Mouse (Mus musculus) Patski (cell line): ENCODE measurements at regions not wholly inside any gene's neighbourhood (a gene's known extent, or its start where the extent isn't known, plus 50 kb on each side); places are given as distances from the start of the nearest gene placed in this dataset.

Experiments used
- ATAC-seq: fragments of 100-300 bp; one replicate; pipeline ENCODE4 v1.8.0; 2021
- CTCF ChIA-PET: fragments of 350-600 bp; sonication (Branson Sonifier 250); formaldehyde crosslinking; loops from one replicate; lab custom pipeline; 2022; ENCODE audit warnings: inconsistent platforms; lab: Charles Lee
- POLR2A ChIA-PET: fragments of 350-600 bp; sonication (Branson Sonifier 250); formaldehyde crosslinking; loops from one replicate; lab custom pipeline; 2022; ENCODE audit warnings: antibody characterized with exemption, inconsistent platforms; lab: Charles Lee
- DNase-seq: peaks from one replicate; pipeline ENCODE4 v3.0.0-alpha.2; 2011; ENCODE audit warnings: low read depth, low spot score
- H3K27me3 ChIP-seq: fragments of 371-371 bp; one replicate; pipeline ENCODE4 v1.5.1; 2021
- CTCF ChIP-seq: fragments of 100-300 bp; IDR thresholded peaks from one replicate; pipeline ENCODE4 v1.5.1; 2021
- in situ Hi-C: fragments of 300-500 bp; cut with MboI; formaldehyde crosslinking; loops from 3 replicates; pipeline ENCODE4 v1.11.1; 2018; ENCODE audit warnings: low pct_unique_long_range_greater_than_20kb, mixed read lengths

DNA sequence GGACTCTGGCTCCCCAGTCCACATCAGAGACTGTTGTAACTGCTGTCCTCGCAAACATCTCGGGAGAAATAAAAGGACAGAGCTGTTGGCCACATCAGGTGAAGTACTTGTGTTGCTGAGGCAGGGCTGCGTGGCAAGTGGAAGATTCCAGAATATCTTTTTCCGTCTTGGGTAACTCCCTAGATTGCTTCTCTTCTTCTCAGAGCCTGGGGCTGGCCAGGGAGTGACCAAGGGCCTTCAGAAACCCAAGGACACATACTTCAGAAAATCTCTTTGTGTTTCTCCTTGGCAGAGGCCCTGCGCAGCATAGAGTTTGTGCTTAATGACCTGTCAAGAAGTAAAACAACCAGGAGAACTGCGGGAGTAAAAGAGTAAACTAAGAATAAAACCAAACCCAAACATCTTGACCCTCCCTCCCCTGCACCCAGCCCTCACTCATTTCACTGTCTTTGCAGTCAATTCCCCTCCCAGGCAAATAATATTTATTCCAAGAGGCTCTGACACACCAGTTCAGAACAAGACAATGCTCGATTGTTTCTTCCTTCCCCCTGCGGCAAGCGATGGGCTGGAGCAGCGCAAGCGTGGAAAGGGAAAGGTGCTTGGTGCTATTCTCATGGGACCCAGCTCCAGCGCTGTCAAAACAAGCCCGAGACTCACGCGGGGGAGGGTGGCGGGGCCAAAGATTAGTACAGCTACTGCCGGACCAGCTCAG lies 223.6 kb upstream of the Tmem45b start:
- ATAC-seq (no peak), DNase-seq (no peak)
- POLR2A ChIA-PET = no interaction called here
- no peaks in the 10 kb centered on the region for H3K27me3 ChIP-seq
- CTCF ChIA-PET = interaction anchor here (0.9 kb wide), 1 partner anchor 76 kb away, joined by 4 read pairs; no protein-coding TSS in a partner anchor
- in situ Hi-C loops = no loop called here
- no peak for TF ChIP-seq CTCF

GRCm38 (mm10) chr9:31686466-31686865 lies 222.2 kb upstream of the Tmem45b start:
- in situ Hi-C loops = no loop called here
- ATAC-seq = no peak
- ChIA-PET POLR2A (no interaction called here), CTCF (interaction anchor here (1.0 kb wide), 1 partner anchor 226 kb away, joined by 3 read pairs; no protein-coding TSS in a partner anchor)
- H3K27me3 ChIP-seq = no peaks in the 10 kb centered on the region
- DNase-seq = no peak
- TF ChIP-seq CTCF = no peak

DNA sequence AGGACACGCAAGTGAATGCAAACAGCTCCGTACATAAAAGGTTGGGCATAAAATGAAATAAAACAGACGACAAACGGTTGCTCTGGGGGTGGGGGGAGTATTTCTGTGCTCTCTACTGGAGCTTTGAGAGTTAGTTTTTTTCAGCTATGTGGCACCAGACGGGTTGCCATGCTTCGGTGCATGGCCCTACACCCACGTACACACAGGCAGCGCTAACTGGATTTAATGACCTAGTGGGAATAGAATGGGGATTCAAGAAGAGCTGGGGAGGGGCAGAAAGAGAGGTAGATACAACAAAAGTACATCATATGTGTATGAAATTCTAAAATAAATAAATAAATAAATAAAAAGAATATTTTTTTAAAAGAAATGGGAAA lies 220.5 kb upstream of the Tmem45b start:
- POLR2A ChIA-PET = interaction anchor here (1.2 kb wide), 1 partner anchor 228 kb away, joined by 5 read pairs; no protein-coding TSS in a partner anchor
- in situ Hi-C loops = loop anchor here (5.0 kb wide), 1 partner anchor 77 kb away; no protein-coding TSS in a partner anchor
- no peaks in the 10 kb centered on the region for H3K27me3 ChIP-seq
- CTCF ChIA-PET = interaction anchor here (0.6 to 1.0 kb wide), 3 partner anchors 26 to 241 kb away, joined by 3 read pairs; no protein-coding TSS in a partner anchor
- TF ChIP-seq CTCF = no peak
- no peak for DNase-seq
- no peak for ATAC-seq

DNA sequence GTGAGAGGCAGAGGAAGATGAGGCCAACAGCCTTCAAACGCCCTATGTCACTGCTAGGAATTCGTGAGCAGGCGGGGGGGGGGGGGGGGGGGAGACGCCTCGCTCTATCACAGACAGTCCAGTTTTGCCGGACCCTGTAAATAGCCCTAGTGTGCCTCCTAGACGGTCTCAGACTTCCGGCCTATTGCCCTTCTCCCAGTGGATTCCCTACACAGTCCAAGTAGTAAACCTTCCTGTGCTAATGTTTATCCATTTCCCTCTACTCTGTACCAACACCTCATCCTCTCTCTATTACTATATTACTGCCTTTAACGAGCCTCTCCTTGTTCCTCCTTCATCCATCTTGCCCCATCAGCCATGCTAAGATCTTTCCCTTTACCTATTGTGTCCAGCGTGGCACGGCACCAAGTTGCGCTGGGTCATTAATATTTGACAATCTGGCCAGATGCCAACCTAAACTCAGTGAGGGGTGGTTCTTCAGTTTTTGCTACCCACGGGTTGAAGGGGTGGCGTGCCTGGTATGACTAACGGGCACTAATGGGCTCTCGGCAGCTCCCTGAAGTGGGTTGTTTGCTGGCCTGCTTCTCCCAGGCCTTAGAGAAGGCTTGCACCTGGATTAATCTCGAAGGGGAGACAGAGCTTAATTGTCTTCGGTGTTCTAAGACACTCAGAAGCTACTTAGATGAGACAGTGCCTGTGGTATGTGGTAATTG lies 220.0 kb upstream of the Tmem45b start:
- ChIA-PET POLR2A (interaction anchor here (1.2 kb wide), 1 partner anchor 228 kb away, joined by 5 read pairs; no protein-coding TSS in a partner anchor), CTCF (interaction anchor here (0.6 to 1.0 kb wide), 3 partner anchors 25 to 241 kb away, joined by 3 read pairs; no protein-coding TSS in a partner anchor)
- TF ChIP-seq CTCF = no peak
- DNase-seq (peak; percentile 91), ATAC-seq (peak; percentile 78)
- in situ Hi-C loops = loop anchor here (5.0 kb wide), 1 partner anchor 77 kb away; no protein-coding TSS in a partner anchor
- no peaks in the 10 kb centered on the region for H3K27me3 ChIP-seq

DNA sequence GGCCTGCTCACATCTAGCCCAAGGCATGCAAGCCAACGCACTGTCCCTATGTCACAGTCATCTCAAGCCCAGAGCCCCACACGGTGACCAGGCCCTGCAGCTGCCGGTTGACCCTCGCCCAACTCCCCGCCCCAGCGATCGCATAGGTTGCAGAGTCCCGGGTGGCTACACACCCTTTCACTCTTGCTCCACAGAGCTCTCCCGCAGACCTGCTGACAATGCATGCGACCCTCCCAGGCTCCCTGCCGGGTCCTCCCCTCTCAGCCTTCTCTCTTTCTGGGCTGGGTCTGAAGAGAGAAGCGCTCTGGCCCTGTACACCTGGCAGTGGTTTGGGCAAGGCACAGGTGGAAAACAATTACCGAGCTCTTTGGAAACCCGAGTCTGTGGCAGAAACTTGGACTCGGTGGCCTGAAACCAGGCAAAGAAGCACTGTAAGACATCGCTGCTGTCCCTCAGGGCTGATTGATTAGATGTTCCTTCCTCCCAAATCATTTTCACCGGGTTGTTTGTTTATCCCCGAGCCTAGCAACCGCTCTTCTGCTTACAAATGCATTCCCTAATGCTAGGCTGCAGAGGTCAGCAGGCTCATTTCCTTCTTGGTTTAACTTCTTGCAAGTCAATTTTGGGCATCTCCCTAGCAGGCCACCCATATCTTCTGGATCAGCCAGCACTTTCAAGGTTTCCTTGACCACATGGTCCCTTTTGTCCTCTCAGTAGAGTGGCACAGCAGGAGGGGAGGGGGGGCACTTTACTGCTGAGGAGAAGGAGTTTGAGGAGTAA lies 219.2 kb upstream of the Tmem45b start:
- no peak for TF ChIP-seq CTCF
- H3K27me3 ChIP-seq = no peaks in the 10 kb centered on the region
- in situ Hi-C loops = loop anchor here (5.0 kb wide), 1 partner anchor 76 kb away; no protein-coding TSS in a partner anchor
- CTCF ChIA-PET = interaction anchor here (0.9 kb wide), 1 partner anchor 124 kb away, joined by 3 read pairs; no protein-coding TSS in a partner anchor
- DNase-seq = no peak
- POLR2A ChIA-PET = interaction anchor here (0.7 to 1.2 kb wide), 2 partner anchors 229 to 337 kb away, joined by 4 to 5 read pairs; no protein-coding TSS in a partner anchor
- no peak for ATAC-seq

GRCm38 (mm10) chr9:31682893-31683292 lies 218.6 kb upstream of the Tmem45b start:
- no peak for TF ChIP-seq CTCF
- CTCF ChIA-PET = interaction anchor here (0.9 kb wide), 1 partner anchor 124 kb away, joined by 3 read pairs; no protein-coding TSS in a partner anchor
- in situ Hi-C loops = loop anchor here (5.0 kb wide), 1 partner anchor 76 kb away; no protein-coding TSS in a partner anchor
- no peaks in the 10 kb centered on the region for H3K27me3 ChIP-seq
- DNase-seq = no peak
- POLR2A ChIA-PET = interaction anchor here (0.7 kb wide), 1 partner anchor 338 kb away, joined by 4 read pairs; no protein-coding TSS in a partner anchor
- peak; percentile 52 for ATAC-seq

DNA sequence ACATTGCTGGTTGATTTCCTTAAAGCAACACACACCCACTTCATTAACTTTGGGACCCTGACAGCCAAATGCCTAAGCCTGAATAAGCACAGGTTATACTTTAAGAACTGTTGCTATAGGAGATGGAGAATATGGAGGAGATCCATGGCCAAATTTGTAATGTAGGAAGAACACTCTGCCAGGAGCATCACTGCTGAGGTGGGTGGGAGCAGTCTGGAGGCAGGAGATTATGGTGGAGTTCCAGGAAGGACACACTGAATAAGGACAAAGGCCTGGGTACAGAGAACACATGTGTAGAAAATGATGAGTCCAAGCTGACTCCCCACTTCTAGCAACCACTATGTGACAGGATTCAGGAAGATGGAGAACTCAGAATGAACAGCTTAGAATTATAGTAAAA lies 212.9 kb upstream of the Tmem45b start:
- ChIA-PET CTCF (no interaction called here), POLR2A (no interaction called here)
- H3K27me3 ChIP-seq = no peaks in the 10 kb centered on the region
- TF ChIP-seq CTCF = no peak
- ATAC-seq = no peak
- in situ Hi-C loops = no loop called here
- no peak for DNase-seq

GRCm38 (mm10) chr9:31659026-31659425 lies 194.8 kb upstream of the Tmem45b start:
- H3K27me3 ChIP-seq = no peaks in the 10 kb centered on the region
- in situ Hi-C loops = no loop called here
- no peak for TF ChIP-seq CTCF
- CTCF ChIA-PET = interaction anchor here (1.4 kb wide), 1 partner anchor 25 kb away, joined by 3 read pairs; no protein-coding TSS in a partner anchor
- DNase-seq (no peak), ATAC-seq (no peak)
- POLR2A ChIA-PET = no interaction called here

GRCm38 (mm10) chr9:31657612-31658011 lies 193.3 kb upstream of the Tmem45b start:
- CTCF ChIA-PET = interaction anchor here (0.7 to 1.1 kb wide), 2 partner anchors 9 to 17 kb away, joined by 3 to 4 read pairs; no protein-coding TSS in a partner anchor
- DNase-seq (no peak), ATAC-seq (no peak)
- in situ Hi-C loops = no loop called here
- no peaks in the 10 kb centered on the region for H3K27me3 ChIP-seq
- POLR2A ChIA-PET = no interaction called here
- TF ChIP-seq CTCF = no peak
